Mouse (Mus musculus): ENCODE data around the gene Ankle2. TPM values are rescaled to one million over a fixed set of nuclear protein-coding genes. Genes with fewer than 3 reads are reported as not detected.

Ankle2 gene
- total RNA-seq (2021), result 10 to 100 TPM; 25.8 to 25.9 TPM
- long read RNA-seq, experiment 1, full-length matches to known transcripts, result 23 of 32 reads
- long read RNA-seq, experiment 1, partial matches to known transcripts, result 6 of 32 reads
- long read RNA-seq, experiment 1, other reads (novel, unspliced or antisense), result 3 of 32 reads
- long read RNA-seq, experiment 2, full-length matches to known transcripts, result 21 of 28 reads
- long read RNA-seq, experiment 2, partial matches to known transcripts, result 4 of 28 reads
- long read RNA-seq, experiment 2, other reads (novel, unspliced or antisense), result 3 of 28 reads

GRCm38 (mm10) chr5:110230780-110231461, at the start of gene Ankle2:
Gene Ankle2, plus strand, starts transcription at chr5:110231004.
- intact Hi-C loops (cut with DNase I), result no loop called here
- DNase-seq, result peak; percentile 95

GRCm38 (mm10) chr5:110181716-110182115, 49.1 kb upstream of the Ankle2 start:
- intact Hi-C loops (cut with DNase I), result no loop called here
- peak; percentile 10 for DNase-seq

DNA sequence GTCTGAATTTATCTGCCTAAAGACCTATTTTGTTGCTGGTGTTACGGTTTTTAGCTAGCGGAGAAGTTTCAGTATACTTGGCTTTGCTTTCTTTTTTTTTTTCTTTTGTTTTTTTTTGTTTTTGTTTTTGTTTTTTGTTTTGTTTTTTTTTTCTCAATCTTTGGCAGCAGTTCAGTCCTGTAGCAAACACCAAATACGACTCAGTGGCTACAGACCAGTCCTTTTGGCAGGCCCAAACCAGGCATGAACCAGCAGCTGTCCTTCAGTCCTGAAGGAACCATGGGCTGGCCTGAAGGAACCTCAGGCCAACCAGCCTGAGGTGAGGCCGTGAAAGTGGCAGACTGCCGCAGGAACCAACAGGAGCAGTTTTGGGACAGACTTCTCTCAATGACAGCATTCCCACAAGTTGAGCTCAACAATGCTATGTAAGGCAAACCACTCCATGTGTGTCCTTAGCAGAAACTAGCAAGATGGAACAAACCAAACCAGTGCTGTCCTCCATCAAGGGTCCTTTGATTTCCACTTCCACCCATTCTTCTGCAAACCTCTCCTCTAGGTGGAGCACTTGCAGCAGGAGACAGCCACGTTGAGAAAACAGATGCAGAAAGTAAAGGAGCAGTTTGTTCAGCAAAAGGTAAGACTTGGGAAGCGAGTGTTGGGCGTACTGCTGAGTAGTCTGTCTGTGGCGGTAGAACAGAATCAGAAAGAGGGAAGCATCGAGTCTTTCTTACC, 27.5 kb upstream of the Ankle2 start:
- intact Hi-C loops (cut with DNase I), result no loop called here
- DNase-seq, result no peak

DNA sequence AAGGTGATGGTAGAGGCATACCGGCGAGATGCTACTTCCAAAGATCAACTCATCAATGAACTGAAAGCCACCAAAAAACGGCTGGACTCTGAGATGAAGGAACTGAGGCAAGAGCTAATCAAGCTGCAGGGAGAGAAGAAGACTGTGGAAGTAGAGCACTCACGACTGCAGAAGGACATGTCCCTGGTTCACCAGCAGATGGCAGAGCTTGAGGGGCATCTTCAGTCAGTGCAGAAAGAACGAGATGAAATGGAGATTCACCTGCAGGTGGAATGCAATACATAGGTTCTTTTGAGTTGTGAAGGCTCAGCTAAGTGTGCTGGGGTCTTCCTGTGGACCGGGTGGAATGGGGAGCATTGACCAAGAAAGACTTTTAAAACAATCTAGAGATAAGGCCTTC, 26.0 kb upstream of the Ankle2 start:
- no peak for DNase-seq
- intact Hi-C loops (cut with DNase I), result no loop called here

DNA sequence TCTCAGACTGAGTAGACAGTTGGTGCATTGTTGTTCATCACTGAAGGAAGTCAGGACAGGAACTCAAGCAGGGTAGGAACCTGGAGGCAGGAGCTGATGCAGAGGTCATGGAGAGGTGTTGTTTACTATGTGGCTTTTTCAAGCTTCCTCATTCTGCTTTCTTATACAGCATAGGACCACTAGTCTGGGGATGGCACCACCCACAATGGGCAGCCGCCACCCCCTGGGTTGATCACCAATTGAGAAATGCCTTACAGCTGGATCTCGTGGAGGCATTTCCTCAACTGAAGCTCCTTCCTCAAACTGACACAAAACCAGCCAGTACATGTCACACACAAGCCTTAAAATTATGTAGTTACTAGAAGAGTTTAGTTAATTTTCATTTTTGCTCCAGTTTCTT, 19.5 kb upstream of the Ankle2 start:
- DNase-seq, result no peak
- intact Hi-C loops (cut with DNase I), result no loop called here

GRCm38 (mm10) chr5:110216780-110217179, 14.0 kb upstream of the Ankle2 start:
- intact Hi-C loops (cut with DNase I), result no loop called here

GRCm38 (mm10) chr5:110220331-110220730, 10.5 kb upstream of the Ankle2 start:
- no peak for DNase-seq
- intact Hi-C loops (cut with DNase I), result no loop called here

More at GRCm38 (mm10) chr5:110216780-110217179, 14.0 kb upstream of the Ankle2 start:
- DNase-seq, result no peak

DNA sequence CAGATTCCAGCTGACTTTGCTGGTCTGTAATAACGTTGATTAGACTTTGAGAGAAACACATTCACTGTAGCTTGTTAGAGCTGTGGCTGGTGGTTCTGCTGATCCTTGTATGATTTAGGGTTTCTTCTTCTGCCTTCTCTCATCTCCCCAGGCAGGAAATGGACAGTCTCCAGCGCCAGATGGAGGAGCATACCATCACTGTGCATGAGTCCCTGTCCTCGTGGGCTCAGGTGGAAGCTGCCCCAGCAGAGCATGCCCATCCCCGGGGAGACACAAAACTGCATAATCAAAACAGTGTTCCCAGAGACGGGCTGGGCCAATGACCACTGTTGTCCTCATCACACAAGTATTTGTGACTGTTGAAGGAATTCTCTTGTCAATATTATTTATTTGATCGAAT, 8.0 kb upstream of the Ankle2 start:
- intact Hi-C loops (cut with DNase I), result no loop called here
- no peak for DNase-seq

DNA sequence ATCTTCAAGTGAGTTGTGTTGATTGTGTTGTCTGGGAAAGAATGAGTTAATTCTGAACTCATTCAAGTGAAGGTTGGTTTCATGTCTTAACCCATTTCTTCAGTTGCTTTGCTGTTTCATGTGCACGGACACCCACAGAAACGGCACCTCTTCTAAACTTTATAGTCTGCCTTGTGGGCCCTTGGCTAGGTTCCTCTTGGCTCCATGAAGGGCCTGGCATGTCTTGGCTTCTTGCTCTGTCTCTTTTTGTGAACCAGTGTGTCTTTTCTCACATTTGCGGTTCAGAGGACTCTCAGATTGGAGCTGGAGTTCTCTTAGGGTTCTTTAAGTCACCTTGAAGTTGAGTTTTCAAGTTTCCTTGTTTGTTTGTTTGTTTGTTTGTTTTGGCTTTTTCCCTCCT, 5.7 kb upstream of the Ankle2 start:
- DNase-seq, result no peak
- intact Hi-C loops (cut with DNase I), result no loop called here

- DNase-seq, result no peak
- intact Hi-C loops (cut with DNase I), result no loop called here
Measured at GRCm38 (mm10) chr5:110227336-110227883, 3.4 kb upstream of the Ankle2 start.

- intact Hi-C loops (cut with DNase I), result no loop called here
- DNase-seq, result no peak
Measured at GRCm38 (mm10) chr5:110230401-110230779, 414 bp upstream of the Ankle2 start.

DNA sequence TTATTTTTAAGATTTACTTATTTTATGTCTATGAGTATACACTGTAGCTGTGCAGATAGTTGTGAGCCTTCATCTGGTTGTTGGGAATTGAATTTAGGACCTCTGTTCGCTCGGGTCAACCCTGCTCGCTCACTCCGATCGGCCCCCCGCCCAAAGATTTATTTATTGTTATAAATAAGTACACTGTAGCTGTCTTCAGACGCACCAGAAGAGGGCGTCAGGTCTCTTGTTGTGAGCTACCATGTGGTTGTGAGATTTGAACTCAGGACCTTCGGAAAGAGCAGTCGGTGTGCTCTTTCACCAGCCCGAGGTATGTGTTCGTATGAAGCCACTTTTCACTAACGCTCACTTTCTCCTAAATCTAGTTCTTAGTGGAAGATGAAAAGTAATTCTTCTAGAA, 834 bp downstream of the Ankle2 start:
- intact Hi-C loops (cut with DNase I), result no loop called here
- peak in 1 of 2 experiments; percentile 4 for DNase-seq

GRCm38 (mm10) chr5:110232346-110232745, 1.5 kb downstream of the Ankle2 start:
- intact Hi-C loops (cut with DNase I), result no loop called here
- DNase-seq, result no peak

DNA sequence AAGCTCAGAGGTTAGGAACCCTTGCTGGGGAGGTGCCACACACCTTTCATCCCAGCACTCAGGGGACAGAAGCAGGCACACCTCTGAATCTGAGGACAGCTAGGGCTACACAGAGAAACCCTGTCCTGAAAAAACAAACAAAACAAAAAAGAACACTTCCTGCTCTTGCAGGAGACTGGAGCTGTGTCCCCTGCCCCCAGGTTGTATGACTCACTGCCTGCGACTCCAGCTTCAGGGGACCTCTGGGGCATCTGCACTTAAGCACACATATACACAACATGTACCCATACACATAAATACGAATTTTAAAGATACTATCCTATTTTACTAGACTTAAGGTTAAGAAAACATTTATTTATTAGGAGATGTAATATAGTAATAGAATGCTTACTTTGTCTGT, 13.3 kb downstream of the Ankle2 start:
- intact Hi-C loops (cut with DNase I), result no loop called here

DNA sequence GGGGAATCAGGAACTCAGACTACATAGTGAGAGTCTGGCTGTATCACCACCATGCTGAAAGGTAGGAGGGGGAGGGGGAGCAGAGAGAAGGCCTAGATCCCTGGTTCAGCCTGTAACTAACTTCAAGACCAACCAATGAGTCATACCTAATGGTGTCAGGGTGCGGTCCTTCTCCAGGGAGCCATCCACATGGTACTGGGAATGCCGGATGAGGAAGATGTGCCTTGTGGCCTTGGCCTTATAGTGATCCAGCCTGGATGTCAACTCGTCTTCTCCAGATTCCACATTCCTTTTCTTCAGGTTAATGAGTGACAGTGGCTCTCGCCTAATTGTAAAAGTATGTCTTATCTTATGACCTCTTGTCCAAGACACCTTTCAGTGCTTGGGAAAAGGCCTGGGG, 36.1 kb downstream of the Ankle2 start:
- intact Hi-C loops (cut with DNase I), result no loop called here
- no peak for DNase-seq

More for the DNA sequence above, 13.3 kb downstream of the Ankle2 start:
- DNase-seq, result no peak

DNA sequence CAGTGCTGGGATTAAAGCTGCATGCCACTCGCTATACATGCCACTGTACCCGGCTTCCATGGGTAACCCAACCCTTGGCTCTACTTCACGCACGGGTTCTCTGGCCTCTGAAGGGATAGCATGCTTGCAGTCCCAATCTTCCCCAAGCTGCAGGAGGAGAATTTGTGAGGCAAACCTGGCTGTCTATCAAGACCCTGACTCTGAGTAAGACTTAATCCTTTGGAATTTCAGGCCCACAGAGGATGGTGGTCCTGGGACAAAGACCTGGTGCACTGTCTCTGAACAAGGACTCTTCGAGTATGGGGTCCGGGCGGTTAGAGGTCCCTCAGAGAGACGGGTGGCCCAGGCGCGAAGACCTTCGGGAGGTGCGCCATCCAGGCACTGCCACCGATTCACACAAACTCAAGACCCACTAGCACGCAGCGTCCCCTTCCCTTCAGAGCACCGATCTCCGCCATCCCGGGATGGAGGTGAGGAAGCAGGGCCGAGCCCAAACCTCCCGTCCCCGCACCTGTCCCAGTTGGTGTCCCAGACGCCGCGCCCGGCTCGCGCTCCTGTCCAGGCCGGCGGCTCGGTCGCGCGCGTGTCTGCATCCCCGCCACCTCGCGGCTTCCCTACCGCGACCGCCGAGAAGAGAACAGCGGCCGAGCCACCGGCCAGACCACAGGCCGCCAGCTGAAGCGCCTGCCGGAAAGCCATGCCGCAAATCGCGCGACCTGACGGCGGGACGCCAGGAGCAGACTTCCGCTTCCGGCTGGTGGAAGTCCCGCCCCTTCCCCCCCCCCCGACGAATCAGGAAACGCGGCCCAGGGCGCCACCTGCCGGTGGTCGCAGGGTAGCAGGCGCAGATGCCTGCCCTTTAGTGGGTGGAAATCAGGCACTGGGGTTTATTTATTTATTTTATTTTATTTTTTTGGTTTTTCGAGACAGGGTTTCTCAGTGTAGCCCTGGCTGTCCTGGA, 38.6 kb downstream of the Ankle2 start, which contains the start of gene Pgam5:
Pgam5 (minus strand) TSS at position 773 of the 961 bp plus-strand sequence.
- peak; percentile 94 to 96 for DNase-seq
- intact Hi-C loops (cut with DNase I), result no loop called here

- no peak for DNase-seq
- intact Hi-C loops (cut with DNase I), result no loop called here
Measured at GRCm38 (mm10) chr5:110270242-110270641, 39.4 kb downstream of the Ankle2 start.

GRCm38 (mm10) chr5:110274147-110274546, 43.3 kb downstream of the Ankle2 start:
- intact Hi-C loops (cut with DNase I), result no loop called here
- no peak for DNase-seq

DNA sequence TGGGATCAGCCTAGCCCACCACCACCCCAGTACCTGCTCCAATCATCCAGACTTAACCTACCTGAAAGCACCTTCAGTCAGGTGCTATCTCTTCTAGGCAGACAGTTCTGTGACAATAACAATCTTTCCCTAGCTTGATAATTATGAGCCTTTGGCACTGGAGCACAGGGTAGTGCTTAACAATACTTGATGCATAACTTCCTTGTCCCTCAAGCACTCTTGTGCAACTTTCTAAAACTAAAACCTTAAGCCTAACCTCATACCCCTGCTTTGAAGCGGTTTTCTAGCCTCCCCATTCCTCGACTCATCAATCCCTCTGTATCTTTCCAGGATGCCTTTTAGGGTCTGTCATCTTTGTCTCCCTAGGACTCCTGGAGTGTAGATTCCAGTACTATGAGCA, 44.0 kb downstream of the Ankle2 start:
- no peak for DNase-seq
- intact Hi-C loops (cut with DNase I), result no loop called here

DNA sequence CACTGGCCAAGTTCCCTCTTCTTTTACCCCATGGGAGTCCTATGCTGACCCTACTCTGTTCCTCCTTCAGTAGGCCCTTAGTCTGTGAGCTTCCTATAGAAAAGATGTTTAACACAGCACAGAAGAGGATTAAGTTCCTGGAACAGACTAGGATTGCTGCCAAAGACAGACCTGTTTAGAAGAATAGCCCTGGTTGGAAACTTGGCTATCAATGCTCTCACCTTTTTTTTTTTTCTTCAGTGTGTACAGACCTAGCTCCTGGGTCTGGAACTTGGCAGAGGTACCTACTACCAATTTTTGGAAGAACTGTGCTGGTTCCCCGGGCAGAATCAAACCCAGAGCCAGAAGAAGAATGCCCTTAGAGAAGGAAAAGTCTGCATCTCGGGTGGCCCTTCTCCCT, 45.6 kb downstream of the Ankle2 start:
- intact Hi-C loops (cut with DNase I), result no loop called here
- DNase-seq, result no peak

Measured in heart, postnatal 14 days (tissue).